Mouse (Mus musculus) intestine, embryonic 15.5 days (tissue): ENCODE measurements around the gene Tmem207. TPM values are rescaled to one million over a fixed set of nuclear protein-coding genes. Genes with fewer than 3 reads are reported as not detected.
"Not testable (repeated sequence)": the region's sequence is repeated elsewhere in the genome, so short reads cannot be mapped to it uniquely, and the experiment has no call there.

Experiments
- ATAC-seq: fragments of 200-750 bp; cut with Nextera tagmentation; 2 replicates; pipeline ENCODE4 v1.8.0; 2017; ENCODE audit warnings: moderate TSS enrichment, moderate library complexity
- H3K27ac ChIP-seq: fragments of 300-500 bp; sonication (generic); 2 replicates; pipeline ENCODE4 v1.5.1; 2015; ENCODE audit warnings: mild to moderate bottlenecking, inconsistent platforms
- H3K27me3 ChIP-seq: fragments of 300-500 bp; sonication (generic); replicated peaks from 2 replicates; pipeline ENCODE4 v1.6.1; 2015; ENCODE audit warnings: inconsistent platforms
- H3K36me3 ChIP-seq: fragments of 300-500 bp; sonication (generic); 2 replicates; pipeline ENCODE4 v1.6.1; 2015; ENCODE audit warnings: inconsistent platforms
- H3K4me1 ChIP-seq: fragments of 300-500 bp; sonication (generic); replicated peaks from 2 replicates; pipeline ENCODE4 v1.6.1; 2015; ENCODE audit warnings: inconsistent platforms
- H3K4me2 ChIP-seq: fragments of 300-500 bp; sonication (generic); replicated peaks from 2 replicates; pipeline ENCODE4 v1.6.1; 2015; ENCODE audit warnings: mild to moderate bottlenecking, inconsistent platforms
- H3K4me3 ChIP-seq: fragments of 300-500 bp; sonication (generic); replicated peaks from 2 replicates; pipeline ENCODE4 v1.5.1; 2015; ENCODE audit warnings: inconsistent platforms
- H3K9ac ChIP-seq: fragments of 300-500 bp; sonication (generic); 2 replicates; pipeline ENCODE4 v1.6.1; 2015; ENCODE audit warnings: inconsistent platforms
- H3K9me3 ChIP-seq: fragments of 300-500 bp; sonication (generic); 2 replicates; pipeline ENCODE4 v1.6.1; 2016; ENCODE audit warnings: inconsistent platforms
- WGBS: fragments of 180-500 bp; shearing (Covaris S2); methylation state at CpG from one replicate; pipeline ENCODE4 v1.1.7; 2015; 5-methylcytosine and 5-hydroxymethylcytosine counted together
- polyA plus RNA-seq: library from polyadenylated mRNA; unstranded; fragments of >200 nt; fragmentation: Nextera tagmentation; extraction: Ambion mirVana; gene quantifications from 2 replicates; pipeline ENCODE4 v1.2.1, GENCODE M21; 2015

The Tmem207 gene
- polyA plus RNA-seq, 1 experiment from 2014 or later, result not detected

DNA sequence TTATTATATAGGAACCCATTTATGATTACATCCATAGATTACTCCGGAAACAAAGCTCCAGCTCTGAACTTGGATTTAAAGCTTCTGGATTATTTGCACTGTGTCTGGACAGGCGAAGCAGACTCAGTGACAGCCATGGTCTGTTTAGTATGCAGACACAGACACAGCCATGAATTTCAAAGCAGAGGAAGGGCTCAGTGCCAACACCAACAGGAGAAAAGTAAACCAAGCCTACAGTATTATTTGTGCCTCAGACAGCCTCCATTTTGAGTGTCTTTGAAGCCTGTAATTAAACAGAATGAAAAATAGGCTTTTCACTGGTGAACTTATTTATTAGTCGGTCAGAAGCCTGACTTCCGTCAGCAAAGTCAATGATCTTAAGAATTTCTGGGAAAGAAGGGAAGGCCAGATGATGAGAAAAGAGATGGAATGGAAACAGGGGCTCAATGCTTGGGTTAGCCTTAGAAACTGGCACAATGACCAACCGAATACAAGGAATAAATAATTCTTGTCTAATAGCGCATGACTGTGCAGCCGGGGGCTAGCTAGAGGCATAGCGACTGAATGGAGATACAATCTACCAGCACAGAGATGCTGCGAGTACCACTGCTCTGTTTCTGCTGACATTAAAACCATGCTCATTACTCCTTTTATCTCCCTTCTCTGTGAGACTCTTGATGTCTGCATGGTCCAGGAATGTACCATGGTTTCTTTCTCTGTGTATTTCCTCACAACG lies 1.5 kb upstream of the Tmem207 start:
- Histone ChIP-seq H3K9ac (no peak overlapping the region), H3K4me1 (no peaks in the 10 kb centered on the region), H3K4me2 (no peak overlapping the region), H3K27me3 (no peaks in the 10 kb centered on the region), H3K27ac (no peak overlapping the region), H3K36me3 (no peaks in the 10 kb centered on the region), H3K9me3 (no peaks in the 10 kb centered on the region), H3K4me3 (no peak overlapping the region)
- no peak for ATAC-seq
- 50% methylated on average over 10 of the region's 10 CpGs for WGBS

DNA sequence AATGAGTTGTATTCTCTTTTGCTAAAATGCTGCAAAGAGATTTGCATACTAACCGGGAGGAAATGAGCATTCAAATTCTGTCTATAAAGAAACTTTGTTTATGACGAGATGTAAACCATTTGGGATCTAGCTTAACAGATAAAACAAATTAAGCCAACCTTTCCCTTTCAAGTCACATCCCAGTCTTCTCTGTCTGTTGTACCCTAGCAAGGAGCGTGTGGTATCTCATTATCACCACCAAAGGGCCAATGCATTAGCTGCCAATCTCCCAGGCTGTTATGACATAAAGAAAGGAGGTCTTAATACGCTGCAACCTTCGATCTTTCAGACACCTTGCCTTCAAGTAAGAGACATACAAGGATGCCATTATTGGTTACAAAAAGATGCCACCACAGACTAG lies 737 bp downstream of the Tmem207 start:
- Histone ChIP-seq H3K4me3 (no peak overlapping the region), H3K4me2 (no peak overlapping the region), H3K36me3 (no peaks in the 10 kb centered on the region), H3K4me1 (no peaks in the 10 kb centered on the region), H3K27me3 (no peaks in the 10 kb centered on the region), H3K9ac (no peak overlapping the region), H3K27ac (no peak overlapping the region), H3K9me3 (no peaks in the 10 kb centered on the region)
- no peak for ATAC-seq
- 78% methylated on average over 5 of the region's 5 CpGs for WGBS

DNA sequence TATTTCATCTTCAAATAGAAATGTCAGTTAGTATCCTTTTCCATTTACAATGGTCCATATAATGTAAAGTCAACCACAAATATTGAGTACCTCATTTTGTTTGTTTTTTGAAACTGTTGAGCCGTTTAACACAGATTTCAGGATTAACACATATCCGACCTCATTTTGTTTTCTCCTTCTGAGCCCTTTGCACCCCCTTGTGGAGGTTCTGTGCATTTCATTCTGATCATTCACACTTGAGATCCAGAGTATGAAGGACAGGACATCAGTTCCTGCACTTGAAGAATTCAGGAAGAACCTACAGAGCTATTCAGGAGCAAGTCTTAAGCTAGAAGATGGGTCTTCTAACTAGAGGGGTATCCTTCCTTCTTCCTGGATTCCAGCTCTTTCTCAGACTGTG lies 7.0 kb downstream of the Tmem207 start:
- 43% methylated on average over 2 of the region's 2 CpGs for WGBS
- Histone ChIP-seq H3K4me1 (no peaks in the 10 kb centered on the region), H3K27me3 (no peaks in the 10 kb centered on the region), H3K27ac (no peak overlapping the region), H3K9ac (no peak overlapping the region), H3K4me3 (no peak overlapping the region), H3K4me2 (no peak overlapping the region), H3K36me3 (no peaks in the 10 kb centered on the region), H3K9me3 (no peaks in the 10 kb centered on the region)
- no peak for ATAC-seq

DNA sequence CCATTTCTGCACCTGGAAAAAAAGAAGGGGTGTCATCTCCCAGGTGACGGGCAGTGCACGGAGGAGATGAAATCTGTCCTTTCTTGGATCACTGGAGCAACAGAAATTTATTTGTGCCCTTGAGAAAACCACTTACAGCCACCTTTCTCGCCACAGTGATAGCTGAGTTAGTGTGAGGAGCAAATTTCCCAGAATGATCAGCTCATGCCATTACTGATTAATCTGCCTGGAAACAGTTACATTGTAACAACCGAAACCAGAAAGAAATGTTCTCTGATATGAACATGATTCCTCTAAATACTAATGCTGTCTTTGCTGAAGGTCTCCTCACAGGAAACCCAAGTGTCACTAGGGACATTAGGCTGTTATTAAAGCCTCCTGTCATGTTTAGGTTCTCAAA lies 21.6 kb downstream of the Tmem207 start:
- Histone ChIP-seq H3K4me1 (no peaks in the 10 kb centered on the region), H3K4me3 (no peak overlapping the region), H3K9me3 (no peaks in the 10 kb centered on the region), H3K9ac (no peak overlapping the region), H3K36me3 (no peaks in the 10 kb centered on the region), H3K27me3 (no peaks in the 10 kb centered on the region), H3K27ac (no peak overlapping the region), H3K4me2 (no peak overlapping the region)
- 62% methylated on average over 4 of the region's 4 CpGs for WGBS
- ATAC-seq, result no peak

DNA sequence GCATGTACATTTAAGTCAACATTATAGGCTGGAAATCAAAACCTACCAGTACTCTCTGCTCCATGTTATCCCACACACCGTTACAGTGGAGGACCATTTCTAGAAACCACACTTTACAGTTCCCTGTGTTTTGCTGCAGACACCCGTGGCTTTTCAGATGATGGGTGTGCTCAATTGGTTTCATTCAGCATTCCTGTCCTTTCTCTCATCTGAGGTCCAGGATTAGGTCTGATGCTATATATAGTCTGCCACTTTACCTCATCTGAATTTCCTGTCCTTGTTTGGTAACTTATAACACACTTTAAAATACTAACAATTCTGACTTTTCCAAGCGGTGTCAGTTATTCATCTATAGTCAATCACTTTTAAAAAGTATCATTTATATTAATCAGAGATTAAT lies 25.8 kb downstream of the Tmem207 start:
- no peak overlapping the region for H3K9ac ChIP-seq
- no peak overlapping the region for H3K4me3 ChIP-seq
- H3K27ac ChIP-seq, result no peak overlapping the region
- no peaks in the 10 kb centered on the region for H3K4me1 ChIP-seq
- H3K36me3 ChIP-seq, result no peaks in the 10 kb centered on the region
- no peak overlapping the region for H3K4me2 ChIP-seq
- no peaks in the 10 kb centered on the region for H3K27me3 ChIP-seq
- H3K9me3 ChIP-seq, result no peaks in the 10 kb centered on the region
- no peak for ATAC-seq
- WGBS, result 76% methylated on average over 3 of the region's 3 CpGs

DNA sequence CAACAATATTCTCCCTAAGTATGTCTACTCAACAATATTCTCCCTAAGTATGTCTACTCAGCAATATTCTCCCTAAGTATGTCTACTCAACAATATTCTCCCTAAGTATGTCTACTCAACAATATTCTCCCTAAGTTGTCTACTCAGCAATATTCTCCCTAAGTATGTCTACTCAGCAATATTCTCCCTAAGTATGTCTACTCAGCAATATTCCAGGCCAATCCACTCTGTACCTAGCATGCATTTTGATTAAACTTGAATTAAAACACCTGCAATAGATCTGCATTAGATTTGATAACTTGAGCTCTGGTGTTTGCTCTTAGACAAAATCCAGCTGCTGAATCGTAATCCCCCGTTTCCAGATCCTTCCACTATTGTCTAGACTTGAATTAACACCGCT lies 26.9 kb downstream of the Tmem207 start:
- not testable (repeated sequence) for H3K4me2 ChIP-seq, H3K4me3 ChIP-seq, H3K4me1 ChIP-seq, H3K9ac ChIP-seq, H3K9me3 ChIP-seq, H3K27me3 ChIP-seq, ATAC-seq, H3K27ac ChIP-seq, H3K36me3 ChIP-seq
- WGBS, result 71% methylated on average over 3 of the region's 3 CpGs

GRCm38 (mm10) chr16:26495721-26496120 lies 30.8 kb downstream of the Tmem207 start:
- no peak overlapping the region for H3K27ac ChIP-seq
- no peak overlapping the region for H3K4me3 ChIP-seq
- H3K4me1 ChIP-seq, result no peaks in the 10 kb centered on the region
- no peaks in the 10 kb centered on the region for H3K27me3 ChIP-seq
- H3K4me2 ChIP-seq, result no peak overlapping the region
- no peak for ATAC-seq
- H3K36me3 ChIP-seq, result no peaks in the 10 kb centered on the region
- 7% methylated on average over 2 of the region's 2 CpGs for WGBS
- no peak overlapping the region for H3K9ac ChIP-seq
- H3K9me3 ChIP-seq, result no peaks in the 10 kb centered on the region

- ATAC-seq, result no peak
- WGBS, result 87% methylated on average over 4 of the region's 4 CpGs
- H3K4me3 ChIP-seq, result no peak overlapping the region
These were observed 55.3 kb downstream of the Tmem207 start for GRCm38 (mm10) chr16:26471254-26471653.

DNA sequence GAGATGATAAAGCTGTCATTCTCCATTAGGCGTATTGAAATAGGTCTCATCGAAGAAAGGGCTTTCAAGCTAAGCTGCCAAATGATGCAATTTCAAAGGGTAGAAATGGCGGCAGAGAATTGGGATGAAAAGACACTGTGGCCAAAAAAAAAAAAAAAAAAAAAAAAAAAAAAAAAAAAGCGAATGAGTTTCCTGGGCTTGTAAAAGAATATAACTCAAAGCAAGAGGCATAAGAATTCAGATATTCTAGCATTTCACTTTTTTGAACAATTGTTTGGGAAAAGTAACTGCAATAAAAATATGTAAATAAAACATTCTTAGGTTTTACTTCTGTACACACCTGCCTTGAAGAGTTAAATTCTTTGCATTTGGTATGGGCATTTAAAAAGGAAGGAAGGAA lies 60.0 kb downstream of the Tmem207 start:
- no peaks in the 10 kb centered on the region for H3K27me3 ChIP-seq
- no peaks in the 10 kb centered on the region for H3K4me1 ChIP-seq
- H3K36me3 ChIP-seq, result no peaks in the 10 kb centered on the region
- ATAC-seq, result no peak
- H3K9ac ChIP-seq, result no peak overlapping the region
- H3K4me3 ChIP-seq, result no peak overlapping the region
- WGBS, result 88% methylated on average over 4 of the region's 4 CpGs
- no peaks in the 10 kb centered on the region for H3K9me3 ChIP-seq
- H3K27ac ChIP-seq, result no peak overlapping the region
- H3K4me2 ChIP-seq, result no peak overlapping the region

More at GRCm38 (mm10) chr16:26471254-26471653, 55.3 kb downstream of the Tmem207 start:
- no peaks in the 10 kb centered on the region for H3K27me3 ChIP-seq
- H3K4me2 ChIP-seq, result no peak overlapping the region
- no peaks in the 10 kb centered on the region for H3K36me3 ChIP-seq
- H3K9me3 ChIP-seq, result no peaks in the 10 kb centered on the region
- H3K9ac ChIP-seq, result no peak overlapping the region
- H3K4me1 ChIP-seq, result no peaks in the 10 kb centered on the region
- no peak overlapping the region for H3K27ac ChIP-seq

DNA sequence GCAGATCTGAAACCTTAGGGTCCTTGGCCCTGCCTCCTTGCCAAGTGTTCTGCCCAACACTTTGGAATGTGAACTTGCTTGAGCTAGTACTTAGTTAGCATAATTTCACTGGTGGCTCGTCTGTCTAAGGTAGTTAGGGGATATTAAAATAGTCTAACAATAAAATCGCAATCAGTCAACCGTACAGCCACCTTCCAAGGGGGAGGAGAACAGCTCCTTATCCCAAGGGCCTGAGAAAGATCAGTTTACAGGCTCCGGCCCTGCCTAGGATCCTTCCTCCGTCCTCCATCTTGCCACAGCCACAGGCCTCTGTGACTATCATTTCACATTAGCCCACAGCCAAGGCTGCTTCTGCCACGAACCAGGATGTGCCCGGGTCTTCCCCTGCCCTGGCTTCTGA lies 63.7 kb downstream of the Tmem207 start, which contains the start of gene Cldn16:
Gene Cldn16, plus strand, starts transcription at position 301 of the 400 bp plus-strand sequence.
- Histone ChIP-seq H3K9me3 (no peaks in the 10 kb centered on the region), H3K4me3 (no peak within 1 kb of the TSS), H3K4me2 (no peak within 1 kb of the TSS), H3K27me3 (no peaks in the 10 kb centered on the region), H3K9ac (no peak within 1 kb of the TSS), H3K27ac (no peak within 1 kb of the TSS), H3K4me1 (no peaks in the 10 kb centered on the region), H3K36me3 (no peaks in the 10 kb centered on the region)
- ATAC-seq, result no peak
- 70% methylated on average over 7 of the region's 7 CpGs for WGBS

DNA sequence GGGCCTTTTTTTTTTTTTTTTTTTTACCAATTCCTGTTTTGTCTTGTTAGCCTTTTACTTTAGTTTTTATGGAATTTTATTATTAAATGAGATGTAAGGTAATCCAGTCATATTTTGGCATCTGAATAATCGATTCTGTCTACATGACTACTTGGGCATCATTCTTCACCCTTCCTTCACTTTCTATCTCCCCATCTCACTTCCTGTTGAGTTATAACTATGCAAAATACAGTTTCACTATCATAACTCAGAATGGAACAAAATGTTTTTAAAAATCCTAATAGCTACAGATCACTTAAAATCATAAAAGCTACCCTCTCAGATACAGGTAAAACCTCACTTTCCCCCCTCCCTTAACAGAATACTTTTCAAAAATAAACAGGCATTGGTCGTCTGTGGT lies 70.4 kb downstream of the Tmem207 start:
- no peaks in the 10 kb centered on the region for H3K9me3 ChIP-seq
- 67% methylated on average over 2 of the region's 2 CpGs for WGBS
- no peak overlapping the region for H3K27ac ChIP-seq
- H3K9ac ChIP-seq, result no peak overlapping the region
- no peak for ATAC-seq
- no peak overlapping the region for H3K4me3 ChIP-seq
- H3K4me1 ChIP-seq, result no peaks in the 10 kb centered on the region
- no peaks in the 10 kb centered on the region for H3K36me3 ChIP-seq
- no peak overlapping the region for H3K4me2 ChIP-seq
- no peaks in the 10 kb centered on the region for H3K27me3 ChIP-seq

- no peak overlapping the region for H3K27ac ChIP-seq
- H3K27me3 ChIP-seq, result no peaks in the 10 kb centered on the region
- ATAC-seq, result no peak
- WGBS, result 40% methylated on average over 3 of the region's 3 CpGs
- no peaks in the 10 kb centered on the region for H3K9me3 ChIP-seq
- no peak overlapping the region for H3K4me3 ChIP-seq
- H3K4me1 ChIP-seq, result no peaks in the 10 kb centered on the region
- no peak overlapping the region for H3K4me2 ChIP-seq
- no peak overlapping the region for H3K9ac ChIP-seq
- no peaks in the 10 kb centered on the region for H3K36me3 ChIP-seq
These were observed 72.4 kb downstream of the Tmem207 start for GRCm38 (mm10) chr16:26454163-26454562.
